Mouse (Mus musculus): ENCODE measurements at regions not wholly inside any gene's neighbourhood (a gene's known extent, or its start where the extent isn't known, plus 50 kb on each side); places are given as distances from the start of the nearest gene placed in this dataset.

- H3K4me3 ChIP-seq: no peak overlapping the region
- DNase-seq (ENCODE audit: low spot score in 2 of 2): peak; percentile 18 to 69
- peak; percentile 97 for TF ChIP-seq CTCF (conservative IDR thresholded peaks at IDR 0.05)
- H3K27ac ChIP-seq: no peak overlapping the region
Observed at GRCm38 (mm10) chr5:149815879-149816278, 137.8 kb downstream of the B3glct start.

GRCm38 (mm10) chr5:149818812-149819211, 140.8 kb downstream of the B3glct start:
- no peak for TF ChIP-seq CTCF (conservative IDR thresholded peaks at IDR 0.05)
- Histone ChIP-seq H3K27ac (no peak overlapping the region), H3K4me3 (no peak overlapping the region)
- DNase-seq (ENCODE audit: low spot score in 2 of 2): no peak

GRCm38 (mm10) chr5:149823821-149824220, 145.8 kb downstream of the B3glct start:
- TF ChIP-seq CTCF (conservative IDR thresholded peaks at IDR 0.05): no peak
- Histone ChIP-seq H3K4me3 (no peak overlapping the region), H3K27ac (no peak overlapping the region)
- no peak for DNase-seq (ENCODE audit: low spot score in 2 of 2)

- DNase-seq (ENCODE audit: low spot score in 2 of 2): no peak
- no peak overlapping the region for H3K4me3 ChIP-seq
- TF ChIP-seq CTCF (conservative IDR thresholded peaks at IDR 0.05): peak; percentile 65
- H3K27ac ChIP-seq: no peak overlapping the region
Observed at GRCm38 (mm10) chr5:149827599-149827998, 149.6 kb downstream of the B3glct start.

- peak; percentile 58 to 78 for DNase-seq (ENCODE audit: low spot score in 2 of 2)
- peak; percentile 97 for TF ChIP-seq CTCF (conservative IDR thresholded peaks at IDR 0.05)
- H3K27ac ChIP-seq: peak overlapping the region; percentile 49; the same call in 1 of the 2 replicates
- H3K4me3 ChIP-seq: peak overlapping the region; percentile 55
Observed at GRCm38 (mm10) chr5:149831122-149831861, 153.3 kb downstream of the B3glct start.

GRCm38 (mm10) chr5:149837379-149837778, 159.3 kb downstream of the B3glct start:
- no peak for DNase-seq (ENCODE audit: low spot score in 2 of 2)
- Histone ChIP-seq H3K27ac (no peak overlapping the region), H3K4me3 (no peak overlapping the region)
- TF ChIP-seq CTCF (conservative IDR thresholded peaks at IDR 0.05): no peak

- DNase-seq (ENCODE audit: low spot score in 2 of 2): no peak
- Histone ChIP-seq H3K4me3 (no peak overlapping the region), H3K27ac (no peak overlapping the region)
- TF ChIP-seq CTCF (conservative IDR thresholded peaks at IDR 0.05): no peak
Observed at GRCm38 (mm10) chr5:149842491-149842890, 164.5 kb downstream of the B3glct start.

GRCm38 (mm10) chr5:149843310-149843709, 165.3 kb downstream of the B3glct start:
- no peak overlapping the region for H3K27ac ChIP-seq
- DNase-seq (ENCODE audit: low spot score in 2 of 2): no peak
- no peak overlapping the region for H3K4me3 ChIP-seq
- TF ChIP-seq CTCF (conservative IDR thresholded peaks at IDR 0.05): no peak

GRCm38 (mm10) chr5:149845256-149845655, 167.2 kb downstream of the B3glct start:
- H3K27ac ChIP-seq: no peak overlapping the region
- TF ChIP-seq CTCF (conservative IDR thresholded peaks at IDR 0.05): no peak
- no peak overlapping the region for H3K4me3 ChIP-seq
- no peak for DNase-seq (ENCODE audit: low spot score in 2 of 2)

GRCm38 (mm10) chr5:149848465-149848864, 170.0 kb upstream of the Rxfp2 start:
- TF ChIP-seq CTCF (conservative IDR thresholded peaks at IDR 0.05): no peak
- no peak overlapping the region for H3K27ac ChIP-seq
- no peak overlapping the region for H3K4me3 ChIP-seq
- no peak for DNase-seq (ENCODE audit: low spot score in 2 of 2)

GRCm38 (mm10) chr5:149851011-149851410, 167.5 kb upstream of the Rxfp2 start:
- H3K27ac ChIP-seq: no peak overlapping the region
- DNase-seq (ENCODE audit: low spot score in 2 of 2): peak; percentile 47 to 77
- no peak overlapping the region for H3K4me3 ChIP-seq
- TF ChIP-seq CTCF (conservative IDR thresholded peaks at IDR 0.05): peak; percentile 94

GRCm38 (mm10) chr5:149852516-149852915, 166.0 kb upstream of the Rxfp2 start:
- no peak overlapping the region for H3K27ac ChIP-seq
- no peak for TF ChIP-seq CTCF (conservative IDR thresholded peaks at IDR 0.05)
- no peak overlapping the region for H3K4me3 ChIP-seq
- DNase-seq (ENCODE audit: low spot score in 2 of 2): no peak

- no peak for DNase-seq (ENCODE audit: low spot score in 2 of 2)
- Histone ChIP-seq H3K4me3 (no peak overlapping the region), H3K27ac (no peak overlapping the region)
- TF ChIP-seq CTCF (conservative IDR thresholded peaks at IDR 0.05): no peak
Observed at GRCm38 (mm10) chr5:149856101-149856500, 162.4 kb upstream of the Rxfp2 start.

- DNase-seq (ENCODE audit: low spot score in 2 of 2): no peak
- no peak for TF ChIP-seq CTCF (conservative IDR thresholded peaks at IDR 0.05)
- Histone ChIP-seq H3K4me3 (no peak overlapping the region), H3K27ac (0 out of 2 replicates have a peak overlapping the region, but pooled peaks have one; percentile 14)
Observed at GRCm38 (mm10) chr5:149857019-149857418, 161.5 kb upstream of the Rxfp2 start.
